ENCODE assay signal across 8 mouse cellular contexts in the genomic region with DNA sequence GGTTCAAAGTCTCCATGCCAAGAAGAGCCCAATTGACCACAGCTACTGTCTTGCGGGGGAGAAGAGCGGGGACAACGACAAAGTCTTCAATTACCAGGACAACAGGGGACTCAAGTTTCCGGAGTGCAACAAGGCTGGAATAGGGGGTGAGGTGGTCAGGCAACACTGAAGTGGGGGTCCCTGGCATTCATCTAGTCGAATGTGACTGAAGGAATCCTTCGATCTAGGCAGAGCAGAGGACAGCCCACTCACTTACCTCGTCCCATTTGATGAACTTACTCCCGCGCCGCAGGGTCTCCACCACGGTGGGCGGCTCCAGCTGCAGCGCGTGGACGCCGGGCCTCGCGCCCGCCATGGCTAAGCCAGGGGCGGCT. TPM values are rescaled to one million over a fixed set of nuclear protein-coding genes. Genes with fewer than 3 reads are reported as not detected.
A peak's percentile ranks its signal among the peaks of the same experiment; 100 is the strongest.
DNase-seq lines count a peak whose midpoint lies in the region; ATAC-seq lines count a peak whose summit lies in the region.

No protein-coding gene starts in this region.

- H3K27ac ChIP-seq in heart, embryonic 16.5 days (ENCODE audit: low read length), result no peak overlapping the region
- H3K27ac ChIP-seq in hindbrain, embryonic 13.5 days, result no peak overlapping the region
- H3K27ac ChIP-seq in midbrain, embryonic 13.5 days, result no peak overlapping the region

- WGBS in heart, embryonic 16.5 days, result 1% methylated on average over 20 of the region's 20 CpGs
- WGBS in hindbrain, embryonic 13.5 days, result 2% methylated on average over 17 of the region's 20 CpGs
- 2% methylated on average over 20 of the region's 20 CpGs for WGBS in midbrain, embryonic 13.5 days

- ATAC-seq in heart, embryonic 16.5 days (replicated peaks; ENCODE audit: extremely low read depth, insufficient read depth, low FRiP score), result no peak; the same call in 1 of the 2 replicates
- ATAC-seq in hindbrain, embryonic 13.5 days (ENCODE audit: low FRiP score), result peak; percentile 11; the same call in 1 of the 2 replicates
- no peak for ATAC-seq in midbrain, embryonic 13.5 days

- H3K36me3 ChIP-seq in heart, embryonic 16.5 days (ENCODE audit: control insufficient read depth, insufficient read depth), result peaks cover 12% of the 10 kb centered on the region
- H3K36me3 ChIP-seq in hindbrain, embryonic 13.5 days, result no peaks in the 10 kb centered on the region
- no peaks in the 10 kb centered on the region for H3K36me3 ChIP-seq in midbrain, embryonic 13.5 days

- H3K4me2 ChIP-seq in heart, embryonic 16.5 days (ENCODE audit: low read depth, low read length), result peak overlapping the region; percentile 63
- H3K4me2 ChIP-seq in hindbrain, embryonic 13.5 days, result peak overlapping the region; percentile 48
- H3K4me2 ChIP-seq in midbrain, embryonic 13.5 days (replicated peaks), result peak overlapping the region; percentile 49

- peak overlapping the region; percentile 76 for H3K9ac ChIP-seq in heart, embryonic 16.5 days (ENCODE audit: low read length)
- peak overlapping the region; percentile 64 for H3K9ac ChIP-seq in hindbrain, embryonic 13.5 days
- H3K9ac ChIP-seq in midbrain, embryonic 13.5 days (replicated peaks), result peak overlapping the region; percentile 57

- H3K9me3 ChIP-seq in heart, embryonic 16.5 days (replicated peaks; ENCODE audit: control insufficient read depth, low read length), result no peaks in the 10 kb centered on the region
- no peaks in the 10 kb centered on the region for H3K9me3 ChIP-seq in hindbrain, embryonic 13.5 days
- H3K9me3 ChIP-seq in midbrain, embryonic 13.5 days, result no peaks in the 10 kb centered on the region

- no peak for DNase-seq in heart, postnatal 36 days
- DNase-seq in adipocyte (ENCODE audit: low spot score), result peak; percentile 43
- DNase-seq in cerebellum, adult 9-11 months, result no peak
- DNase-seq in left cerebral cortex, postnatal 36 days (ENCODE audit: low spot score in 2 of 2), result no peak
- no peak for DNase-seq in left cerebral cortex, adult 8-10 months (ENCODE audit: low spot score in 2 of 2)

- no peaks in the 10 kb centered on the region for H3K27me3 ChIP-seq in heart, embryonic 16.5 days (ENCODE audit: control insufficient read depth, insufficient read depth, low read length)
- H3K27me3 ChIP-seq in hindbrain, embryonic 13.5 days, result peaks cover 39% of the 10 kb centered on the region
- H3K27me3 ChIP-seq in midbrain, embryonic 13.5 days, result peaks cover 40% of the 10 kb centered on the region

- intact Hi-C loops in heart, postnatal 36 days (cut with DNase I), result loop anchor here (1.0 kb wide), 2 partner anchors 16 to 45 kb away; no protein-coding TSS in a partner anchor
- intact Hi-C loops in left cerebral cortex, postnatal 36 days (cut with DNase I), result no loop called here

- H3K4me3 ChIP-seq in heart, embryonic 16.5 days (ENCODE audit: low read length), result peak overlapping the region; percentile 61
- peak overlapping the region; percentile 41 for H3K4me3 ChIP-seq in hindbrain, embryonic 13.5 days
- peak overlapping the region; percentile 38 for H3K4me3 ChIP-seq in midbrain, embryonic 13.5 days (replicated peaks)

- H3K4me1 ChIP-seq in heart, embryonic 16.5 days (ENCODE audit: control insufficient read depth, insufficient read depth, low read length), result peaks cover 34% of the 10 kb centered on the region
- peaks cover 33% of the 10 kb centered on the region for H3K4me1 ChIP-seq in hindbrain, embryonic 13.5 days (replicated peaks)
- peaks cover 21% of the 10 kb centered on the region for H3K4me1 ChIP-seq in midbrain, embryonic 13.5 days (replicated peaks)

RNA-seq across cellular contexts. Expression of gene Ppp1r14b, which starts 5.5 kb away (rescaled TPM):
- 68.9 and 104 TPM in 2 replicates for polyA plus RNA-seq in heart, embryonic 16.5 days (2015; fragmentation: Nextera tagmentation; extraction: Ambion mirVana)
- total RNA-seq in heart, postnatal 36 days (2021), result 10 to 100 TPM; 77.3 to 95.8 TPM
- polyA plus RNA-seq in hindbrain, embryonic 13.5 days (2015; fragmentation: Nextera tagmentation; extraction: Ambion mirVana), result 114 and 143 TPM in 2 replicates
- 116 and 151 TPM in 2 replicates for polyA plus RNA-seq in midbrain, embryonic 13.5 days (2015; fragmentation: Nextera tagmentation; extraction: Ambion mirVana)
- total RNA-seq in left cerebral cortex, postnatal 36 days (2021), result 10 to 100 TPM; 51.5 to 55.6 TPM
- 10 to 100 TPM; 56.6 to 72.1 (median 59.0) TPM for total RNA-seq in left cerebral cortex, adult 8-10 months (2022)

RNA-seq across cellular contexts. Expression of gene Plcb3, which starts 7.0 kb away (rescaled TPM):
- 16.8 and 21.1 TPM in 2 replicates for polyA plus RNA-seq in heart, embryonic 16.5 days (2015; fragmentation: Nextera tagmentation; extraction: Ambion mirVana)
- 10 to 100 TPM; 17.0 to 18.5 TPM for total RNA-seq in heart, postnatal 36 days (2021)
- polyA plus RNA-seq in hindbrain, embryonic 13.5 days (2015; fragmentation: Nextera tagmentation; extraction: Ambion mirVana), result 11.5 and 11.7 TPM in 2 replicates
- polyA plus RNA-seq in midbrain, embryonic 13.5 days (2015; fragmentation: Nextera tagmentation; extraction: Ambion mirVana), result 9.6 and 11.6 TPM in 2 replicates
- total RNA-seq in left cerebral cortex, postnatal 36 days (2021), result 10 to 100 TPM in 1 of 2 experiments, 1 to 10 TPM in 1; 9.7 to 12.5 TPM
- total RNA-seq in left cerebral cortex, adult 8-10 months (2022), result 10 to 100 TPM; 13.8 to 18.2 (median 14.5) TPM

RNA-seq across cellular contexts. Expression of gene Fkbp2, which starts 11.0 kb away (rescaled TPM):
- 83.7 and 95.0 TPM in 2 replicates for polyA plus RNA-seq in heart, embryonic 16.5 days (2015; fragmentation: Nextera tagmentation; extraction: Ambion mirVana)
- total RNA-seq in heart, postnatal 36 days (2021), result 10 to 100 TPM; 18.8 to 20.5 TPM
- polyA plus RNA-seq in hindbrain, embryonic 13.5 days (2015; fragmentation: Nextera tagmentation; extraction: Ambion mirVana), result 108 and 109 TPM in 2 replicates
- 88.5 and 100 TPM in 2 replicates for polyA plus RNA-seq in midbrain, embryonic 13.5 days (2015; fragmentation: Nextera tagmentation; extraction: Ambion mirVana)
- 100 to 1,000 TPM; 102 to 103 TPM for total RNA-seq in left cerebral cortex, postnatal 36 days (2021)
- 100 to 1,000 TPM in 2 of 4 experiments, 10 to 100 TPM in 2; 79.1 to 129 (median 98.4) TPM for total RNA-seq in left cerebral cortex, adult 8-10 months (2022)

RNA-seq across cellular contexts. Expression of gene Vegfb, which starts 18.2 kb away (rescaled TPM):
- 123 and 171 TPM in 2 replicates for polyA plus RNA-seq in heart, embryonic 16.5 days (2015; fragmentation: Nextera tagmentation; extraction: Ambion mirVana)
- total RNA-seq in heart, postnatal 36 days (2021), result 100 to 1,000 TPM; 438 to 444 TPM
- 33.5 and 34.9 TPM in 2 replicates for polyA plus RNA-seq in hindbrain, embryonic 13.5 days (2015; fragmentation: Nextera tagmentation; extraction: Ambion mirVana)
- 23.2 and 28.3 TPM in 2 replicates for polyA plus RNA-seq in midbrain, embryonic 13.5 days (2015; fragmentation: Nextera tagmentation; extraction: Ambion mirVana)
- 100 to 1,000 TPM in 1 of 2 experiments, 10 to 100 TPM in 1; 88.0 to 104 TPM for total RNA-seq in left cerebral cortex, postnatal 36 days (2021)
- 100 to 1,000 TPM in 3 of 4 experiments, 10 to 100 TPM in 1; 98.9 to 107 (median 104) TPM for total RNA-seq in left cerebral cortex, adult 8-10 months (2022)

RNA-seq across cellular contexts. Expression of gene Dnajc4, which starts 23.1 kb away (rescaled TPM):
- 40.3 and 44.1 TPM in 2 replicates for polyA plus RNA-seq in heart, embryonic 16.5 days (2015; fragmentation: Nextera tagmentation; extraction: Ambion mirVana)
- 10 to 100 TPM; 51.0 to 57.1 TPM for total RNA-seq in heart, postnatal 36 days (2021)
- 24.2 and 25.9 TPM in 2 replicates for polyA plus RNA-seq in hindbrain, embryonic 13.5 days (2015; fragmentation: Nextera tagmentation; extraction: Ambion mirVana)
- polyA plus RNA-seq in midbrain, embryonic 13.5 days (2015; fragmentation: Nextera tagmentation; extraction: Ambion mirVana), result 24.2 and 25.4 TPM in 2 replicates
- 10 to 100 TPM; 22.9 to 28.1 TPM for total RNA-seq in left cerebral cortex, postnatal 36 days (2021)
- total RNA-seq in left cerebral cortex, adult 8-10 months (2022), result 10 to 100 TPM; 27.0 to 32.6 (median 29.7) TPM
